Mouse (Mus musculus) limb, embryonic 13.5 days (tissue): ENCODE data around the gene Plch1. TPM values are rescaled to one million over a fixed set of nuclear protein-coding genes. Genes with fewer than 3 reads are reported as not detected.

Experiments
- ATAC-seq: fragments of 200-750 bp; cut with Nextera tagmentation; 2 replicates; pipeline ENCODE4 v1.8.0; 2017; ENCODE audit warnings: low read depth, moderate number of reproducible peaks, moderate TSS enrichment; ENCODE audit not compliant: low FRiP score
- H3K27ac ChIP-seq: fragments of 300-500 bp; sonication (generic); 2 replicates; pipeline ENCODE4 v1.5.1; 2015; ENCODE audit warnings: inconsistent platforms, mild to moderate bottlenecking, moderate library complexity
- H3K27me3 ChIP-seq: fragments of 300-500 bp; sonication (generic); 2 replicates; pipeline ENCODE4 v1.6.1; 2015; ENCODE audit warnings: mild to moderate bottlenecking, inconsistent platforms
- H3K36me3 ChIP-seq: fragments of 300-500 bp; sonication (generic); 2 replicates; pipeline ENCODE4 v1.6.1; 2015; ENCODE audit warnings: inconsistent platforms, mild to moderate bottlenecking, moderate library complexity
- H3K4me1 ChIP-seq: fragments of 300-500 bp; sonication (generic); 2 replicates; pipeline ENCODE4 v1.6.1; 2015; ENCODE audit warnings: inconsistent platforms
- H3K4me2 ChIP-seq: fragments of 300-500 bp; sonication (generic); replicated peaks from 2 replicates; pipeline ENCODE4 v1.6.1; 2015; ENCODE audit warnings: inconsistent platforms, mild to moderate bottlenecking, moderate library complexity
- H3K4me3 ChIP-seq: fragments of 300-500 bp; sonication (generic); 2 replicates; pipeline ENCODE4 v1.5.1; 2015; ENCODE audit warnings: moderate library complexity, mild to moderate bottlenecking, inconsistent platforms
- H3K9ac ChIP-seq: fragments of 300-500 bp; sonication (generic); 2 replicates; pipeline ENCODE4 v1.6.1; 2015; ENCODE audit warnings: mild to moderate bottlenecking, inconsistent platforms
- H3K9me3 ChIP-seq: fragments of 300-500 bp; sonication (generic); 2 replicates; pipeline ENCODE4 v1.6.1; 2016; ENCODE audit warnings: inconsistent platforms
- WGBS: fragments of 180-500 bp; shearing (Covaris S2); methylation state at CpG from one replicate; pipeline ENCODE4 v1.1.7; 2015; 5-methylcytosine and 5-hydroxymethylcytosine counted together
- polyA plus RNA-seq: library from polyadenylated mRNA; unstranded; fragments of >200 nt; fragmentation: Nextera tagmentation; extraction: Ambion mirVana; gene quantifications from 2 replicates; pipeline ENCODE4 v1.2.1, GENCODE M21; 2015

Gene Plch1
- 0.94 and 1.1 TPM in 2 replicates for polyA plus RNA-seq

GRCm38 (mm10) chr3:63899309-63899695 is at the start of gene Plch1:
Plch1 (minus strand) TSS chr3:63899472.
- Histone ChIP-seq H3K27ac (no peak within 1 kb of the TSS), H3K27me3 (peaks cover 11% of the 10 kb centered on the region), H3K4me1 (peaks cover 18% of the 10 kb centered on the region), H3K36me3 (no peaks in the 10 kb centered on the region), H3K4me3 (peak within 1 kb of the TSS; percentile 66), H3K9ac (peak within 1 kb of the TSS; percentile 67), H3K9me3 (no peaks in the 10 kb centered on the region), H3K4me2 (peak within 1 kb of the TSS; percentile 100)
- WGBS, result under 1% methylated on average over 12 of the region's 12 CpGs
- peak; percentile 70 for ATAC-seq

GRCm38 (mm10) chr3:63941204-63941850 is 42.1 kb upstream of the Plch1 start:
- Histone ChIP-seq H3K4me1 (no peaks in the 10 kb centered on the region), H3K4me2 (no peak overlapping the region), H3K9ac (no peak overlapping the region), H3K4me3 (no peak overlapping the region), H3K27me3 (no peaks in the 10 kb centered on the region), H3K36me3 (peaks cover 13% of the 10 kb centered on the region), H3K9me3 (no peaks in the 10 kb centered on the region), H3K27ac (no peak overlapping the region)
- 90% methylated on average over 2 of the region's 2 CpGs for whole genome bisulfite sequencing
- ATAC-seq, result no peak

- 92% methylated on average over 2 of the region's 2 CpGs for WGBS
Observed at GRCm38 (mm10) chr3:63938928-63939327, 39.7 kb upstream of the Plch1 start.

GRCm38 (mm10) chr3:63928878-63929859 is 29.9 kb upstream of the Plch1 start, which contains the start of gene E130311K13Rik:
E130311K13Rik (minus strand) TSS chr3:63929472.
- Histone ChIP-seq H3K9ac (peak within 1 kb of the TSS; percentile 94), H3K27me3 (no peaks in the 10 kb centered on the region), H3K36me3 (peaks cover 5% of the 10 kb centered on the region; the same call in 1 of the 2 replicates), H3K4me1 (no peaks in the 10 kb centered on the region; the same call in 1 of the 2 replicates), H3K9me3 (no peaks in the 10 kb centered on the region), H3K27ac (peak within 1 kb of the TSS; percentile 39; the same call in 1 of the 2 replicates), H3K4me3 (peak within 1 kb of the TSS; percentile 71), H3K4me2 (peak within 1 kb of the TSS; percentile 75)
- 5% methylated on average over 47 of the region's 48 CpGs for WGBS
- ATAC-seq, result peak; percentile 95

More at GRCm38 (mm10) chr3:63938928-63939327, 39.7 kb upstream of the Plch1 start:
- no peaks in the 10 kb centered on the region for H3K27me3 ChIP-seq
- peaks cover 4% of the 10 kb centered on the region; the same call in 1 of the 2 replicates for H3K36me3 ChIP-seq
- no peak overlapping the region for H3K9ac ChIP-seq
- ATAC-seq, result no peak
- H3K4me2 ChIP-seq, result no peak overlapping the region
- H3K4me1 ChIP-seq, result no peaks in the 10 kb centered on the region
- no peak overlapping the region for H3K4me3 ChIP-seq
- no peak overlapping the region for H3K27ac ChIP-seq
- H3K9me3 ChIP-seq, result no peaks in the 10 kb centered on the region

- H3K9me3 ChIP-seq, result no peaks in the 10 kb centered on the region
- H3K4me2 ChIP-seq, result no peak overlapping the region
- no peak overlapping the region for H3K4me3 ChIP-seq
- H3K27me3 ChIP-seq, result no peaks in the 10 kb centered on the region
- H3K4me1 ChIP-seq, result no peaks in the 10 kb centered on the region
- WGBS, result 69% methylated on average over 3 of the region's 3 CpGs
- peaks cover 27% of the 10 kb centered on the region for H3K36me3 ChIP-seq
- no peak overlapping the region for H3K27ac ChIP-seq
- H3K9ac ChIP-seq, result no peak overlapping the region
- no peak for ATAC-seq
Observed at GRCm38 (mm10) chr3:63919634-63920033, 20.4 kb upstream of the Plch1 start.

GRCm38 (mm10) chr3:63910301-63910700 is 11.0 kb upstream of the Plch1 start:
- H3K4me1 ChIP-seq, result 0 out of 2 replicates have a peak, but pooled peaks cover 2% of the 10 kb centered on the region
- peaks cover 4% of the 10 kb centered on the region for H3K36me3 ChIP-seq
- no peak overlapping the region for H3K27ac ChIP-seq
- peaks cover 3% of the 10 kb centered on the region; the same call in 1 of the 2 replicates for H3K27me3 ChIP-seq
- H3K4me2 ChIP-seq, result no peak overlapping the region
- 65% methylated on average over 4 of the region's 4 CpGs for WGBS
- ATAC-seq, result no peak
- H3K4me3 ChIP-seq, result no peak overlapping the region
- H3K9ac ChIP-seq, result no peak overlapping the region
- no peaks in the 10 kb centered on the region for H3K9me3 ChIP-seq

- no peaks in the 10 kb centered on the region for H3K9me3 ChIP-seq
- 0 out of 2 replicates have a peak, but pooled peaks cover 4% of the 10 kb centered on the region for H3K4me1 ChIP-seq
- no peak overlapping the region for H3K27ac ChIP-seq
- peaks cover 13% of the 10 kb centered on the region for H3K27me3 ChIP-seq
- H3K9ac ChIP-seq, result peak overlapping the region; percentile 51; the same call in 1 of the 2 replicates
- 3% methylated on average over 18 of the region's 18 CpGs for WGBS
- peak overlapping the region; percentile 68 for H3K4me2 ChIP-seq
- no peaks in the 10 kb centered on the region for H3K36me3 ChIP-seq
- no peak for ATAC-seq
- H3K4me3 ChIP-seq, result peak overlapping the region; percentile 41
Observed at GRCm38 (mm10) chr3:63905241-63905640, 6.0 kb upstream of the Plch1 start.

GRCm38 (mm10) chr3:63904157-63904556 is 4.9 kb upstream of the Plch1 start:
- no peak overlapping the region for H3K4me2 ChIP-seq
- peaks cover 18% of the 10 kb centered on the region for H3K27me3 ChIP-seq
- ATAC-seq, result no peak
- peaks cover 14% of the 10 kb centered on the region for H3K4me1 ChIP-seq
- no peak overlapping the region for H3K9ac ChIP-seq
- H3K9me3 ChIP-seq, result no peaks in the 10 kb centered on the region
- WGBS, result 78% methylated on average over 2 of the region's 2 CpGs
- no peaks in the 10 kb centered on the region for H3K36me3 ChIP-seq
- no peak overlapping the region for H3K4me3 ChIP-seq
- no peak overlapping the region for H3K27ac ChIP-seq

GRCm38 (mm10) chr3:63900021-63900571 is 824 bp upstream of the Plch1 start:
- Histone ChIP-seq H3K9ac (no peak overlapping the region; the same call in 1 of the 2 replicates), H3K9me3 (no peaks in the 10 kb centered on the region), H3K36me3 (no peaks in the 10 kb centered on the region), H3K27me3 (peaks cover 13% of the 10 kb centered on the region), H3K4me1 (peaks cover 18% of the 10 kb centered on the region), H3K27ac (no peak overlapping the region), H3K4me3 (peak overlapping the region; percentile 66), H3K4me2 (peak overlapping the region; percentile 100)
- 5% methylated on average over 12 of the region's 12 CpGs for WGBS
- ATAC-seq, result no peak

- ATAC-seq, result peak; percentile 88
- Histone ChIP-seq H3K27me3 (peaks cover 8% of the 10 kb centered on the region), H3K36me3 (no peaks in the 10 kb centered on the region), H3K4me2 (peak overlapping the region; percentile 100), H3K27ac (no peak overlapping the region), H3K9ac (peak overlapping the region; percentile 67), H3K4me1 (peaks cover 24% of the 10 kb centered on the region), H3K4me3 (peak overlapping the region; percentile 66), H3K9me3 (no peaks in the 10 kb centered on the region)
- under 1% methylated on average over 41 of the region's 41 CpGs for WGBS
Observed at GRCm38 (mm10) chr3:63898581-63899308, 527 bp downstream of the Plch1 start.

- H3K4me3 ChIP-seq, result no peak overlapping the region
- no peaks in the 10 kb centered on the region for H3K36me3 ChIP-seq
- no peak overlapping the region for H3K9ac ChIP-seq
- H3K9me3 ChIP-seq, result no peaks in the 10 kb centered on the region
- H3K27me3 ChIP-seq, result peaks cover 8% of the 10 kb centered on the region
- no peak overlapping the region for H3K4me2 ChIP-seq
- peaks cover 27% of the 10 kb centered on the region for H3K4me1 ChIP-seq
- 17% methylated on average over 1 of the region's 1 CpGs for WGBS
- no peak for ATAC-seq
- H3K27ac ChIP-seq, result no peak overlapping the region
Observed at GRCm38 (mm10) chr3:63897177-63897576, 2.1 kb downstream of the Plch1 start.
